Mouse (Mus musculus) brain, embryonic 14.5 days (tissue): ENCODE data around the gene Gpr157.

Source experiments
- CTCF ChIP-seq: fragments of 200-500 bp; IDR thresholded peaks from 2 replicates; pipeline ENCODE4 v1.5.1; 2012; ENCODE audit warnings: inconsistent platforms, mild to moderate bottlenecking, moderate library complexity, borderline replicate concordance; ENCODE audit not compliant: insufficient read depth, insufficient read length; ENCODE audit errors: extremely low read depth
- POLR2A ChIP-seq: fragments of 200-500 bp; IDR thresholded peaks from 2 replicates; pipeline ENCODE4 v1.6.1; 2012; ENCODE audit warnings: mild to moderate bottlenecking, inconsistent platforms, borderline replicate concordance; ENCODE audit not compliant: poor library complexity, insufficient read depth, insufficient read length, severe bottlenecking; ENCODE audit errors: extremely low read depth

- no peak for TF ChIP-seq CTCF
- no peak for TF ChIP-seq POLR2A
Observed at GRCm38 (mm10) chr4:150086841-150087160, 364 bp upstream of the Gpr157 start.
